Mouse (Mus musculus): ENCODE results near the gene Lnx2. TPM values are rescaled to one million over a fixed set of nuclear protein-coding genes. Genes with fewer than 3 reads are reported as not detected.

The Lnx2 gene
- polyA plus RNA-seq, 2 experiments: 4.1 to 4.4 TPM

DNA sequence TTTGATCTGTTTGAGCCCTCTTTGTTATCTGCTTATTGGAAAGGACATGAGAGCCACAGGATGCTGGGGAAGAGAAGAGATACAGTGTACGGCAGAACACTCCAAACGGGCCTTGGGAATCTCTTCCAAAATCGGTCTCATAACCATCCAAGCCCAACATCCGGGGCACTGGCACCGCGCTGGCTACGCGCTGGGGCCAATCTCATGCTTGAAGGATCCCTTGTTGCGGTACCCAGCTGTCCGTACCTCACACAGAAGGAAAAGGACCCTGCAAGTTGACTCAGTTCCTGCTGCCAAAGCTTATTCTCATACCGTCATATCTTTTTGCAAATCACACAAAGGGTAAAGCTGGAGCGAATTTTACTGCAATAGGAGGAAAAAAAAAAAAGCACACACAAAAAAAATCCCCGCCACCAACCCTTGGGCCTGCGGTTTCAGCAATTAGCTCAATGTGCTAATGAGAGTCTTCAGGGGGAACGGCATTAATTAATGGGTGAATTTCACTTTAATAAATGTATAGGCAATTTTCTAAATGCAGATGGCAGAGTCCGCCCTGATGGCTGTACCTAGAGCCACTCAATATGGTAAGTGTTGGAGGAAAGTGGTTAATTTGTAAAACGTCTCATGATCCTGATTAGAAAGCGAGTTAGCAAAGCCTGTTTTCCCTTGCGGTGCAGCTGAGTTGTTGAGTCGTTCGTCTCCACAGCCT is 90.5 kb downstream of the Lnx2 start:
- 55% methylated on average over 21 of the region's 21 CpGs for WGBS (ENCODE audit: insufficient replicate concordance)
- Histone ChIP-seq H3K4me2 (ENCODE audit: low read depth) (no peak overlapping the region), H3K4me3 (ENCODE audit: insufficient read depth in 1 of 2, low read depth in 2 of 2, low read length in 2 of 2) (no peak overlapping the region), H3K9ac (replicated peaks) (no peak overlapping the region), H3K36me3 (replicated peaks; ENCODE audit: control insufficient read depth, insufficient read depth, low read depth) (no peaks in the 10 kb centered on the region), H3K27me3 (ENCODE audit: control insufficient read depth, insufficient read depth, low read length) (no peaks in the 10 kb centered on the region; the same call in none of the 2 replicates), H3K4me1 (replicated peaks; ENCODE audit: control insufficient read depth in 2 of 2, insufficient read depth in 2 of 2, low read length in 1 of 2) (no peaks in the 10 kb centered on the region), H3K27ac (no peak overlapping the region), H3K9me3 (ENCODE audit: control insufficient read depth, low read length) (no peaks in the 10 kb centered on the region)
- ATAC-seq (ENCODE audit: insufficient read depth) (no peak), DNase-seq (ENCODE audit: low read depth in 3 of 3, low spot score in 3 of 3) (no peak)
- TF ChIP-seq CTCF (IDR thresholded peaks at IDR 0.05; ENCODE audit: low read depth): no peak
- no peak for TF ChIP-seq EP300 (IDR thresholded peaks at IDR 0.05; ENCODE audit: low read depth)

DNA sequence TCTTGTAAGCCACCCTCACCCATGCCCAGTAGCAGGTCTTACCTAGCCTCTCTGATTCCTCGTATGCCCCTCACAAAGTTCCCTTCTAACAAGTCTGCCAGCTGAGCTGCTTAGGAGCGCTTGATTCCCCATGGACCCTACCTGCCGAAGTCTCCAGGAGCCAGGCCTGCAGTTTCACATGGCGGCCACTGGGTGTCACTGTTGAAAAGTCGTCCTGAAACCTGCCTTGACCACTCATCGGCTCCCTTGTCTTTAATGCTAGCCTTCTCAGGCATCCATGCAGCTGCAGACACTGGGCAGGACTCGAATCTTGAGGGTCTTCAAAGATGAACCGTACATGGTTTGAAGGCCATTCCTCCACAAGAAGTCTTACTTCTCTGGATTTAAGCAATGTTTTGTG is 93.2 kb downstream of the Lnx2 start:
- 5% methylated on average over 8 of the region's 8 CpGs for WGBS (ENCODE audit: insufficient replicate concordance)
- Histone ChIP-seq H3K9me3 (ENCODE audit: control insufficient read depth, low read length) (no peaks in the 10 kb centered on the region), H3K4me2 (ENCODE audit: low read depth) (no peak overlapping the region), H3K4me1 (replicated peaks; ENCODE audit: control insufficient read depth in 2 of 2, insufficient read depth in 2 of 2, low read length in 1 of 2) (no peaks in the 10 kb centered on the region), H3K4me3 (ENCODE audit: insufficient read depth in 1 of 2, low read depth in 2 of 2, low read length in 2 of 2) (no peak overlapping the region), H3K36me3 (replicated peaks; ENCODE audit: control insufficient read depth, insufficient read depth, low read depth) (no peaks in the 10 kb centered on the region), H3K9ac (replicated peaks) (no peak overlapping the region), H3K27ac (no peak overlapping the region), H3K27me3 (ENCODE audit: control insufficient read depth, insufficient read depth, low read length) (no peaks in the 10 kb centered on the region; the same call in none of the 2 replicates)
- peak in 1 of 3 experiments; percentile 20 for DNase-seq (ENCODE audit: low read depth in 3 of 3, low spot score in 3 of 3)
- no peak for ATAC-seq (ENCODE audit: insufficient read depth)
- TF ChIP-seq EP300 (IDR thresholded peaks at IDR 0.05; ENCODE audit: low read depth) (no peak), CTCF (IDR thresholded peaks at IDR 0.05; ENCODE audit: low read depth) (peak; percentile 92)

DNA sequence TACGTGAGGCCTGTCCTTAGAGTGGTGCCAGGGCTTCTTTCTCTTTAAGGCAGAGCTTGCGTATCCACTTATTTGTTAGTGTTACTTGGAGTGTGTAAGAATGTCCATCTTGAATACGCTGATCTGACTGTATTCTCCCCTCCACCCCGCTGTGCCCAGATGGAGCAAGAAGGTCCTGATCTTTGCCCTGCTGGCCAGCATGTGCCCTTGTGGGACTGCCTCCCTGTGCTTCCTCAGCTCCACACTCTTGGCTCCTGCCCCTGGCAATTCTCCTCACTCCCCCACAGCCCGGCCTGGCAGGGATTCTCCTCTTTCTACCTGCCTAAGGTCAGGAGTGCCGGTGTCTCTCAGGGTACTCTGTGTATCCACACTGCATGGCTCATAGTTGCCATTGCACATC is 95.0 kb downstream of the Lnx2 start:
- H3K27me3 ChIP-seq (ENCODE audit: control insufficient read depth, insufficient read depth, low read length): no peaks in the 10 kb centered on the region; the same call in none of the 2 replicates
- H3K27ac ChIP-seq: no peak overlapping the region
- no peaks in the 10 kb centered on the region for H3K36me3 ChIP-seq (replicated peaks; ENCODE audit: control insufficient read depth, insufficient read depth, low read depth)
- 77% methylated on average over 6 of the region's 6 CpGs for WGBS (ENCODE audit: insufficient replicate concordance)
- no peak overlapping the region for H3K4me2 ChIP-seq (ENCODE audit: low read depth)
- no peak for TF ChIP-seq EP300 (IDR thresholded peaks at IDR 0.05; ENCODE audit: low read depth)
- TF ChIP-seq CTCF (IDR thresholded peaks at IDR 0.05; ENCODE audit: low read depth): no peak
- H3K9me3 ChIP-seq (ENCODE audit: control insufficient read depth, low read length): no peaks in the 10 kb centered on the region
- H3K4me3 ChIP-seq (ENCODE audit: insufficient read depth in 1 of 2, low read depth in 2 of 2, low read length in 2 of 2): no peak overlapping the region
- no peaks in the 10 kb centered on the region for H3K4me1 ChIP-seq (replicated peaks; ENCODE audit: control insufficient read depth in 2 of 2, insufficient read depth in 2 of 2, low read length in 1 of 2)
- ATAC-seq (ENCODE audit: insufficient read depth): no peak
- no peak overlapping the region for H3K9ac ChIP-seq (replicated peaks)
- no peak for DNase-seq (ENCODE audit: low read depth in 3 of 3, low spot score in 3 of 3)

DNA sequence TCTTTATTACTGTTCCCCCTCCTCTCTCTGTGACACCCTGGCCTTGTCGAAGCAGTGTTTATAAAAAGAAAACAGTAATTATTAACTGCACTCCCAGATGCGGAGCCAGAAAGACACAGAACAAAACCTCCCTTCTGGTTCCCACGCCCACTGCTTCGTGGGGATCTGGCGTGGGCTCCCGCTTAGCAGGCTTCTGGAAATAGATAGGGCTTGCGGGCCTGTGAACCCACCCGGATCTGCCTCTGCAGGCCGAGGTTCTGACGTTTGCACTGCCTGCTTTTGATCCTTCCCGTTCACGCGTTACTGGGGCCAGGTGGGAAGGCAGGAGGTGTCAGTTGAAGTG is 101.6 kb downstream of the Lnx2 start:
- no peak overlapping the region for H3K9ac ChIP-seq (replicated peaks)
- ATAC-seq (ENCODE audit: insufficient read depth): no peak
- no peak overlapping the region for H3K4me3 ChIP-seq (ENCODE audit: insufficient read depth in 1 of 2, low read depth in 2 of 2, low read length in 2 of 2)

DNA sequence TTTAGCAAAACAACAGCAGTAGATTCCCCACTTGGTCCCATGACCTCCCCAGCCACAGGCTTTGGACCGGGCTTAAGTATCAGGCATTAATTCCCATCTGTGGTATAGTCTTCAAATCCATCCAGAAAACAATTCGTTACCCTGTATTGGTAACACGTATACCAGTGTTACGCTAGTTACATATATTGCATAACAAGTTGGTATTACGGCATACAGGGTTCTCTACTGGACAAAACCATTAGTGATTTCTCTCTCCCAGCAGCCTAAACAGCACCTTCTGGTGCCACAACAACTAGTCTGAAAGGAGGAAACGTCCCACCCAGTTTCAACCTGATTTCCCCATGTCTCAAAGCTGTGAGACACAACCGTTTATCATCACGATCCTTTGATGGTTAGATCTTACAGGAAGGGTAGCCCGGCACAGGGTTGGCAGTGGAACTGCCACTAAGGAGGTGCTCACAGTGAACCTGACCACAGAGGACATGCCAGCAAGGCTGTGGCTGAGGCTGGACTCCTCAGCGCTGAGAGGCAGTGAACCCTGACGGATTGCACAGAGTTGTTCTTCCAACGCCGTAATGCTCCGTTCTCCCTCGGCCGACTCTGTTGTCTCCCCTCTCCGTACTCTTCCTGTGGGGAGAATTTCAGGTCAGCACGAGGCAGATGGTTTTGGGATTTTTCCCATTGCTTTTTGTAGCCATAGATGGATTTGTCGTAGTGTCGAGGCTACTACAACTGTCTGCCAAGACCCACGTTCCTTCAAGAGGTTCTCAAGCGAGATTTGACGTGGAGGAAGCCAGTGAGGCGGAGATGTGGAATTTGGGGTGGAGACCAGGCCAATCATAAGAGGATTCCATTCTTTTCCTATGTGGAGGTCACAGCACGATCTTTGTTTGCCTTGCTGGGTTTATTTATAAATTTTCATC is 102.3 kb downstream of the Lnx2 start:
- TF ChIP-seq EP300 (IDR thresholded peaks at IDR 0.05; ENCODE audit: low read depth): no peak
- TF ChIP-seq CTCF (IDR thresholded peaks at IDR 0.05; ENCODE audit: low read depth): no peak
- Histone ChIP-seq H3K4me3 (ENCODE audit: insufficient read depth in 1 of 2, low read depth in 2 of 2, low read length in 2 of 2) (no peak overlapping the region), H3K4me1 (replicated peaks; ENCODE audit: control insufficient read depth in 2 of 2, insufficient read depth in 2 of 2, low read length in 1 of 2) (peaks cover 0 to 8% of the 10 kb centered on the region in 2 experiments; a peak in 2 of 4 replicates), H3K9me3 (ENCODE audit: control insufficient read depth, low read length) (no peaks in the 10 kb centered on the region), H3K36me3 (replicated peaks; ENCODE audit: control insufficient read depth, insufficient read depth, low read depth) (no peaks in the 10 kb centered on the region), H3K27ac (no peak overlapping the region), H3K9ac (replicated peaks) (no peak overlapping the region), H3K27me3 (ENCODE audit: control insufficient read depth, insufficient read depth, low read length) (no peaks in the 10 kb centered on the region), H3K4me2 (ENCODE audit: low read depth) (no peak overlapping the region)
- DNase-seq (ENCODE audit: low read depth in 3 of 3, low spot score in 3 of 3): no peak
- WGBS (ENCODE audit: insufficient replicate concordance): 69% methylated on average over 25 of the region's 25 CpGs
- no peak for ATAC-seq (ENCODE audit: insufficient read depth)

More for the DNA sequence above, 101.6 kb downstream of the Lnx2 start:
- TF ChIP-seq EP300 (IDR thresholded peaks at IDR 0.05; ENCODE audit: low read depth): no peak
- TF ChIP-seq CTCF (IDR thresholded peaks at IDR 0.05; ENCODE audit: low read depth): no peak
- WGBS (ENCODE audit: insufficient replicate concordance): 52% methylated on average over 13 of the region's 13 CpGs
- H3K27me3 ChIP-seq (ENCODE audit: control insufficient read depth, insufficient read depth, low read length): no peaks in the 10 kb centered on the region
- H3K27ac ChIP-seq: no peak overlapping the region
- H3K9me3 ChIP-seq (ENCODE audit: control insufficient read depth, low read length): no peaks in the 10 kb centered on the region
- H3K4me2 ChIP-seq (ENCODE audit: low read depth): no peak overlapping the region
- no peak for DNase-seq (ENCODE audit: low read depth in 3 of 3, low spot score in 3 of 3)
- peaks cover 0 to 8% of the 10 kb centered on the region in 2 experiments; a peak in 2 of 4 replicates for H3K4me1 ChIP-seq (replicated peaks; ENCODE audit: control insufficient read depth in 2 of 2, insufficient read depth in 2 of 2, low read length in 1 of 2)
- no peaks in the 10 kb centered on the region for H3K36me3 ChIP-seq (replicated peaks; ENCODE audit: control insufficient read depth, insufficient read depth, low read depth)

All from liver, embryonic 14.5 days (tissue).